Mouse (Mus musculus) Muller cell, postnatal 12 days (primary cell): ENCODE measurements at regions not wholly inside any gene's neighbourhood (a gene's known extent, or its start where the extent isn't known, plus 50 kb on each side); places are given as distances from the start of the nearest gene placed in this dataset.

Experiments used
- DNase-seq: peaks from one replicate; pipeline ENCODE4 v3.0.0-alpha.2; 2015; ENCODE audit errors: inconsistent ontology term

- no peak for DNase-seq
These were observed 615.9 kb downstream of the Gbe1 start for GRCm38 (mm10) chr16:70929651-70930050.

- no peak for DNase-seq
These were observed 622.2 kb downstream of the Gbe1 start for GRCm38 (mm10) chr16:70935959-70936358.

GRCm38 (mm10) chr16:70952937-70953336 lies 639.2 kb downstream of the Gbe1 start:
- no peak for DNase-seq
